Mouse (Mus musculus) embryonic fibroblast, embryonic 13.5 days (primary cell): ENCODE data around the gene Rdh13.
A peak's percentile ranks its signal among the peaks of the same experiment; 100 is the strongest.

ENCODE experiments used
- CTCF ChIP-seq: IDR thresholded peaks from 2 replicates; pipeline ENCODE4 v1.5.1; 2011; ENCODE audit warnings: mild to moderate bottlenecking, control low read depth, low read length, moderate library complexity, borderline replicate concordance; ENCODE audit not compliant: insufficient read depth
- POLR2A ChIP-seq: IDR thresholded peaks from 2 replicates; pipeline ENCODE4 v1.6.1; 2011; ENCODE audit warnings: low read depth, mild to moderate bottlenecking, control low read depth, low read length, moderate library complexity

GRCm38 (mm10) chr7:4431548-4431947 lies 13.9 kb downstream of the Rdh13 start:
- no peak for TF ChIP-seq POLR2A
- peak; percentile 65; the same call in 1 of the 2 replicates for TF ChIP-seq CTCF
